Mouse (Mus musculus) layer of hippocampus, adult 9-11 months (tissue): ENCODE results near the gene Tmem91.

Experiments
- DNase-seq: peaks from one replicate; pipeline ENCODE4 v3.0.0; 2022

Tmem91 gene

DNA sequence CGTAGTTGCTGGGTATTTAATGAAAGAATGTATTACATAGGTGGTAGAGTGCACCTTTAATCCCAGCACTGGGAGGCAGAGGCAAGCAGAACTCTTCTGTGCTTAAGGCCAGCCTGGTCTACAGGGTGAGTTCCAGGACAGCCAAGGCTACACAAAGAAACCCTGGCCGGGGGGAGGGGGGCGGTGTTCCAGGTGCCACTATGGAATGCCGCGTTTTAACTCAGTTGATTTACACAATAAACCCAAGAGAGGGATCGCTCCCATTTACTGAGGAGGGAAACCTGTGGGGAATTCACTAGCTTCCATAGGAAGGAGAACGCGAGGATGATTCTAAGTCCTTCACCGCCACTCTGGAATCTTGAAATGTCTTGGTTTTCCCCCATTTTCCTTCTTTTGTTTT, 5.3 kb downstream of the Tmem91 start:
- DNase-seq = no peak

DNA sequence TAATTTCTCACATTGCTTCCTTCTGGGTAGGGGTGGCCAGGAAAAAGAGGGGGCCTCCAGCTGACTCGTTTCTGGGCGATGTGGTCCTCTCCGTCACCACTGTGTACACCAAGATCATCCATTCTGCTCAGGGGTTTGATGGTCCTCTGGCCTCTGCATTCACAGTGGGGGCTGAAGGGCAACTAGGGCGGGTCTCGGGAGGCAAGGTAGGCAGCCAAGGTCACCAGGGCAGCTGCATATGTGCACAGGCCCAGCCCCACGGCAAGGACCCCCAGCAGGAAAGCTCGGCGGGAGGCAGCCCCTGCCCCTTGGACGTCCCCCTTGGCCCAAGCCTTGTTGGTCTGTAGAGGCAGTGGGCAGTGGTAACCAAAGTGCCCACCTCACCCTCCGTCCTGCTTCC, 5.8 kb downstream of the Tmem91 start:
- no peak for DNase-seq

DNA sequence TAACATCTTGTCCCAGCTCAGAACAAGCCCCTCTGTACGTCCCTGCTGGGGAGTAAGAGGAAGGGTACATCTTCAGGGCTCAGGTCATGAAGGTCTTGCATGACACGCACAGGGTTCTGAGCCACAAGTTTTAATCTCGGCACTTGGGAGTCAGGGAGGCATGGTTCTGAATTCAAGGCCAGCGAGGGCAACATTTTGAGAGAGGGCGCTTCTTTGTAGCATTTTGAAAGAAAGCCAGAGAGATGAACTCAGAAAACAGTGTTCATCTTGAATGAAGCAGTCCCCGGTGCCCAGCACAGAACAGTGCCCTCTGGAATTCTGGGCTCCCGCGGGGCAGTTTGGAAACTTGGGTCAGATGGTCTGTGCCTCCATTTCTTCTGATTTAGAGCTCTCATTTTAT, 8.6 kb downstream of the Tmem91 start:
- no peak for DNase-seq

DNA sequence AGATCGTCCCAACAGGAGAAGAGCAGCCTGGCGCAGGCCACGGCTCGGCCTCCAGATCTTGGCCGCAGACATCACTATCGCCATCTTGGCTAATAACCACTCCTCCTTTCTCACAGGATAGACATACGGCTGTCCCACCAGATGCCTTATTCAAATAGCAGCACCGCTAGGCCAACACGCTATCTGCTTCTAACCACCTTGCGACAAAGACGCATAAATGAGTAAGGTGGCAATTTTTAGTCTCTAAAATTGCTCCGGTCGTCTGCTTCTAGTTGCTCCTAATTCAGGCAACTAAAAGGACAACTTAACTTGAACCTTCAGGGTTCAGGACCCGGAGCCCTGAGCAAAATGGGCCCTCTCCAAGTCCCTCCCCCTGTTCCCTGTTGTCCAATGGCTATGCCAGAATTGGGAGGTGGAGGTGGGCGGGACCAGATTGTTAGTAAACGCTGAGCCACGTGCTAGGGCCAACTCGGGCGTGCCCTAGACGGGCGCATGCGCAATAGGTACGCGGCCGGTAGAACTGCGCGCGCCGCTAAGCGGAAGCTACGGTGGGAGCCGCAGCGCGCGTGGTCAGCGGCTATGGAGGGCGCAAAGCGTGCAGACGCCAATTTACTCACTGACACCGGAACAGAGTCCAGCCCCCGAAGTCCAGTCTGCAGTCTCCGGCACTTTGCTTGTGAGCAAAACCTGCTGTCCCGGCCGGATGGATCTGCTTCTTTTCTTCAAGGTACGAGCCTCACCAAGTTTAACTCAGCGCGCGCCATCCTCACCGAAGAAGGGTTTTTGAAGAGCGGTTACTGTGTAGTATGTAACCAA, 16.1 kb downstream of the Tmem91 start, which contains the start of the genes Bckdha and Exosc5:
Gene Bckdha (minus strand): TSS at position 325 of the 816 bp plus-strand sequence.
Gene Exosc5 (plus strand): TSS at position 508 of the 816 bp plus-strand sequence.
- DNase-seq = peak; percentile 100

DNA sequence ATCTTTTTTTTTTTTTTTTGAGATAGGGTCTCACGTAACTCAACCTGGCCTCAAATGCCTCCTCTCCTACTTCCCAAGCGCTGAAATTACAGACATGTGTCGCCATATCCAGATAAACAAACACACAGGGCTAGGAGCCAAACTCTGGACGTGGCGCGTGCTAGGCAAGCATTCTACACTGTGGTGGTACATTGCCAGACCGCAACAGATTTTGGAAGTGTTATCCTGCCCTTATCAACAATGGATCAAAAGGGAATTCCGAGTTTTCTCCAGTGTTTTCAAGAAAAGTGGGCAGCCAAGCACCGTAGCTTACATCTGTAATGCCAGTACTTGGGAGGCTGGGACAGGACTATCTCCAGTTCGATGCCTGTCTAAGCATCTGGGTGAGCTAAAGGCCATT, 17.2 kb downstream of the Tmem91 start:
- no peak for DNase-seq

DNA sequence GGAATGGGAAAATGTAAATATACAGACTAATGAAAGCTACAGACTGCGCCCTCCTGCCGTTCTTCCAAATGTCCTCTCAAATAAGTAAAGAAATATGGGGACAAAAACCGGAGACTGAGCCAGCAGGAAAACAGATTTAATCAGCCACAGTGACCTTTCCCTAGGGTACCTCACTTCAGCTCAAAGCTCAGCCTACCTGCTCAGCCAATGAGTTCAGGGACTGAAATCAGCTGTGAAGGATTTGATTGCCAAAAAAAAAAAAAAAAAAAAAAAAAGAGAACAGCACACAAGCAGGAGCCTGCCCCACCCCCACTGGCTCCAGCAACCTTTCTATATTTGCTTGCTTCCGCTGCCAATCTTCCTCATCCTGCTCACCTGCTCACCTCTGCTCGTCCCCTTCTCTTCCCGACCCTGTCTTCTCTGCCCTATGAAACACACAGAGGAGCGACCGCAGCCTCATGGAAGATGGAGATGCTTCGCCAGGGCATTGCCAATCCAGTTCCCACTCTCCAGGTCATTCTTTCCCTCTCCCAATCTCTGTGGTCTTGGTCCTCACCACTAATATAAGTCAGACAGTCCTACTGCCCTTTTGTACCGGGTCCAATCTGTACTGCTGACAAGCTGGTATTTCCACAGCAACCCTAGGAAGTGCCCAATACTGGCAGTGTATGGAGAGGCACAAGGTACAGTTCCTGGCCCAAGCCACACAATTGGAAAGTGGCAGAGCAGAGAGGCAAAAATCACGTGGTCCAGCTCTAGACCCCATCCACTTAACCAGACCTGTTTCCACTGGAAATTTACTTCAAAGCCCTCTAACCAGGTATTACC, 19.2 kb downstream of the Tmem91 start:
- no peak for DNase-seq

DNA sequence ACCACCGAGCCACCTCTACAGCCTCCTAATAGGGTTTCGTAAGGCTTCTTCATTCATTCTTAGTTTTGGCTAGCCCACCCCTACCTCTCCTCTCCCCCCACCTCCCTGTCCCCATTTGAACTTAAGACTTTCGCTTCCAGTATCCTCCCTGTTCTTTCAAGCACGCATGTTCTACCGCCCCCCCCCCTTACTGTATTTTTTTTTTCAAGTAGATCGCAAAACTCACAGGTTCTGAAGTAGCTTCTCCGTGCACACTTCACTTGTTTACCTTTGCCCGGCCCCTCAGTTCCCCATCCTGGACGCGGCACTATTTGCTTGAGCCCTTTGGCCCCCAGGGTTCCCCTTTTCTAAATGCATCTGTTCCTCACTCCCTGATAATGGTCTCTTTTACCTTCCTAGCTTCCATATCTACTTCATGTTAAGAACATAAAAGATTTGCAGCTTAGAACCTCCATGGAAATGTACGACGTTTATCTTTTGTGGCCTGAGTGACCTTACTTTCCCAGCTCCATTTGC, 22.7 kb downstream of the Tmem91 start:
- DNase-seq = no peak

DNA sequence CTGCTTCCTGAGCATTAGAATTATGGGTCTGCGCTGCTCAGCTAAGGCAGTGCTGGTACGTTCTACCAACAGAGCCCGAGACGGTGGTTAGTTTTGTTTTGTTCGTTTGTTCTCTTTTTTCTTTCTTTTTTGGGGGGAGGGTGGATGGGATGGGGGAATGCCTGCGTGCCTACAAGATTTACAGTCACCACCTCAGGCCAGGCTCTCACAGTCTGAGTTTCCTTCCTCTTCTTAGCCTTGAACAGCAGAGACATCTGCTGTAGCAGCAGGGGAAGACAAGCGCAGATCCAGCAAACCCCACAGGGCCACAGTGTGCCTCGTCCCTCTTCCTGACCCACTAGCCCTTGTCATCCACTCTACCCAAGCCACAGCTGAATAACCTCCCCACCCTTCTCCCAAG, 23.7 kb downstream of the Tmem91 start:
- no peak for DNase-seq

DNA sequence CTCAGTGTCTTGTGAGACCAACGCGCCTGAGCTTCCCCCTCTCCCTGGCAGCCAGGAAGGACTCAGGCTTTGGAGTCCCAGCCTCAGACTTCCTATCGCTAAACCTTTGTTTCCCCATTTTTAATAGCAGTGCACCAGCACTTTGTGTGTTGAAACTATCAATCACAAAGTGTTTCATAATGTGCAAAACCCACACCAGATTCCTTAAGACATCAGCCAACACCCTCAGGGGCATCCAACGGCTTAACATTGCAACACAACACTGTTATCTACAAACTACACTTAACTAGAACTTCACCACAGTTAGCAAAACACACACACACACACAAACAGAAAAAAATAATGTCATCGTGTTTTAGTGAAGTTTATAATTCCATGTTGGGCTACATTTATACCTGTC, 25.1 kb downstream of the Tmem91 start:
- DNase-seq = no peak

DNA sequence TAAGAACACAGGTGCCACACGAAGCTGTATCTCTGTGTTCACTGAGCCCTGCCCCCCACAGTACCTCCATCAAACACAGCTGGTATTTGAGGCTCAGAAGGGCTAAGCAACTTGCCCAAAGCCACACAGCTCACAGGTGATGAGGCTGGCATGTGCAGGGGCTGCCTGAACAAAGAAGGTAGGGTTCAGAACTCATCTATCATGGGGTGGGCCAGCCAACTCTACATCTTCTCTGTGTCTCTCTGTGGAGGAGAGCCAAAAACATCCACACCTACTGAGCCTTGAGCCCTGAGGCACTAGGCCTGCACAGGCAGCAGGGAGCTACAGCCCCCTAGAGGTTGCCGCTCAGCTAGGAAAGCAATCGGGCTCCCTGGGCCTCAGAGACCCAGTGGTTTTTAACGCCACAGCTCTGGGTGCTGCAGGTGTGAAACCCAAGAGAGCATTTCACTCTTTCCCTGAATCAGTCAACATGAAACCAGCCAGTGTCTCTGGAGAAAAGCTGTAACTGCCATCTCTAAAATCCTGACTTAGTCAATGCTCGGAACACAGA, 27.3 kb downstream of the Tmem91 start:
- no peak for DNase-seq

DNA sequence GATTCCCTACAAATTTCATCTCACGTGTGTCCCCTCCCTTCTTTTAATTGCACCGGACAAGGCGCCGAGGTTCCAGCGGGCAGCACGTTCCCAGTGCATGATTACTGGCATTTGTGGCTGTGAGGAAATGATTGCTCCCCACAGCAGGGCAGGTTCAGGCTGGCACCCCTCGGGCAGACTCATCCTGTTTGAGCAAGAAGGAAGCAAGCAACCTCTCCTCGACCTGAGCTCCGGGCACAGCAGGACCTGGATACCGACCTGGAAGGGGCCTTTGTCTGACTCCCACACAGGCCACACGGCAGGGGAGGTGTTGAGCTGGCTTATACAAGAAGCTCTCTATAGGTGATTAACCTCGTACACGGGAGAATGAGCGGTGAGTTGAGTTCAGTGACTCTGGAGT, 29.9 kb downstream of the Tmem91 start:
- DNase-seq = no peak

DNA sequence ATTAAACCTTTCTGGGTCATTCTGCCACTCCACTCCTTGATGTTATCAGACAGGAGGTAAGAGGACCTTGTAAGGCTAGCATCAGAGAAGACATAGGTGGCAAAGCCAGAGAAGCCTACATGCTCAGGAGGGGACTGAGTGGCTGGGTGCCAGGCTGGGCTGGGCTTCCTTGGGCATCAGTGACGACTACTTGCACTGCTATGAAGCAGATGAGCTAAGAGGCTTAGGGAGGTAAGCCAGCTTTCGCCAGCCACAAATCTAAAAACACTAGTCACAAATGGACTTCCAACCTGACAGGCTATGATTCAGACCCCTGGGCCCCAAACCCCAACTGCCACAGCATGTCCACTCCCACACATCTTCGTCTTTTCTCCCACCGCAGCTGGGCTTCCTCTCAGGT, 30.3 kb downstream of the Tmem91 start:
- DNase-seq = no peak

DNA sequence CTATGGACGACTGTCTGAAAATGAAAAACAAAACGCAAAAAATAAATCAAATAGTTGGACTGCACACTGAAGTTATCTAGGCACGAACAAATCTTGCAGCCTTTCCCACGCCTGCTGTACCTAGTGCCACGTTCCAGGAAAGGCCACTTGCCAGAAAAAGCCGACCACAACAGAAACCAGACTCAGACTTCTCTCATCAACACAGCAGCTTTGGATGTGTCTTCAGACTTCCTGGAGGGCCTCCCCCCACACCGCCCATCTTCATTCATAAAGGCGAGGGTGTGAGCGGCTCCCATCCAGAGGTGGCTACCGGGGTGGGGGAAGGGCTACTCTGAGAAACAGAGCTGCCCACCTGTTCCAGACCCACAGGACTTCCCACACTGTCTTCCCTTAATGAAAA, 30.8 kb downstream of the Tmem91 start:
- no peak for DNase-seq

DNA sequence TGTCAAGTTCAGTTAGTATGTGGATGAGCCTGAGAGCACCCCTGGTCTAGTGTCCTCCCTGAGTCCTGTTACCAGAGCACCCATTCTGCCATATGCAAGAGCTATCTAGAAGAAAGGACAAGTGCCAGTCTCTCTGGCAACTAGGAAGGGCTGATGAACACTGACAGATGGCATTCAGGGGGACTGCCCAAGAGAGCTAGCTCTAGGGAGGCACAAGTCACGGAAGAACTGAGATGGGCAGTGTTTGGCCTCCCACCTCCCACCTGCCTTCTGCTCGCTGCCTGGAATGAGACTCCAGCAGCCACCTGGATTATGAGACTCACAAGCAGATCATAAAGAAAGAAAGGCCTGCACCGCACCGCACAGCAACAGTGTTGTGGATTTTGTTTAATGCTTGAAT, 35.2 kb downstream of the Tmem91 start:
- no peak for DNase-seq

DNA sequence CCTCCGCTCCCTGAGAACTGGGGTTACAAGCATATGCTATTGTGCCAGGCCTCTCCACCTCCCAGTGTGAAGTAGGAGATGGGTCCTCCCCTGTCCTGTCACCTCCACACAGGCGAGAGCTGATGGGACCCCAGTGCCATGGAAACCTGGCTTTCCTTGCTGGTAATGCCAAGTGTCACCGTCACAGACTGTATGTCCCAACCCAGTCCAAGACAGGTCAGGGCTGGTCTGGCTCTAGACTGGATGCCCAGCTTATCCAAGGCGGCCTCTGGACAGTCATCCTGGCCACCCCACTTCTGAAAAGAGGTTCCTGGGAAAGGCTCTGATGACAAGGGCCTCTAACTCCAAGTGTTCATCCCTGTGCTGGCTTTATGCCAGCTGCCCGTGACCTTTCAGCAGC, 37.9 kb downstream of the Tmem91 start:
- DNase-seq = no peak

DNA sequence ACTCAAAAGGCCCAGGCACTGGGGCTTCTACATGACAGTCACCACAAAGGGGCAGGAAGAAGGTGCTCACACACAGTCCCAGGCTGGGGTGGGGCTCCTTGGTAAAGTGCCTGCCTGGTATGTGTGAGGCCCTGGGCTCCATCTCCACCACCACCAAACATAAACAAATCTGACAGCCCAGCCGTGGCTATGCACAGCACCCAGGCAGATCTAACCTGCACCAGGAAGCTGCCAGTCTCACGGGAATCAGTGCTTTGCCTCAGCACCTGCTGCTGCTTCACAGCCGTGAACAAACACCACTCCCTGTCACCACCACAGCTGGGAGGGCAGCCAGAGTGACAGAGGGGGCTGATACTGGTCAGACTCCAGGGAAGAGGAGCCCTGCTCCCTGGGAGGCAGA, 38.6 kb downstream of the Tmem91 start:
- DNase-seq = no peak

DNA sequence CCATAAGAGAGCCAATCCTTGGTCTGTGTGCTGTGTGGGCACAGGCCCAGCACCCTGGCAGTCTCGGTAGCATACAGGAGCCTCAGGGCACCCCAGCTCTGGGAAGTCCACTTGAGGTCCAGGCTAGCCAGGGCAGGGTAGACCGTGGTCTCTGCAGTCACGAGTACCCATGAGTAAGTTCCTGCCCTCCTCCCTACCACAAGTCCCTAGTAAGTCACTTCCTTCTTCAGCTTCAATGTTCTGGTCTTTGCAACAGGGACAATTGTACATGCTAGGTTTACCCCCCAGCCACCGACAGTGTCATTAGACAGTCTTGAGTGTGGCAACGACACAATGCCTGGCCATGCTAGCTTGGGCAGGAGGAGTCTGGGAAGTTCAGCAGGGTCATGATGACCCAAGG, 42.3 kb downstream of the Tmem91 start:
- peak; percentile 62 for DNase-seq

DNA sequence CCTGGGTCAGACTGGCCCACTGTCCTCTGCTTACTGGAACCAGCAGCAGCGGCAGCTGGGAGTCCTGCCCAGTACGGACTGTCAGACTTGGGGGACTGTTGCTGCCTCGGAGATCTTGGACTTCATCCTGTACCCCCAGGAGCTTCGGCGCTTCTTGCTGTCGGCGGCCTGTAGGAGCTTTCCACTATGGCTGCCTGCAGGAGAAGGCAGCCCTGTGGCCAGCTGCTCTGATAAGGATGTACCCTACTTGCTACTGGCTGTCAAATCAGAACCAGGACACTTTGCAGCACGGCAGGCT, 46.7 kb downstream of the Tmem91 start:
- DNase-seq = no peak

DNA sequence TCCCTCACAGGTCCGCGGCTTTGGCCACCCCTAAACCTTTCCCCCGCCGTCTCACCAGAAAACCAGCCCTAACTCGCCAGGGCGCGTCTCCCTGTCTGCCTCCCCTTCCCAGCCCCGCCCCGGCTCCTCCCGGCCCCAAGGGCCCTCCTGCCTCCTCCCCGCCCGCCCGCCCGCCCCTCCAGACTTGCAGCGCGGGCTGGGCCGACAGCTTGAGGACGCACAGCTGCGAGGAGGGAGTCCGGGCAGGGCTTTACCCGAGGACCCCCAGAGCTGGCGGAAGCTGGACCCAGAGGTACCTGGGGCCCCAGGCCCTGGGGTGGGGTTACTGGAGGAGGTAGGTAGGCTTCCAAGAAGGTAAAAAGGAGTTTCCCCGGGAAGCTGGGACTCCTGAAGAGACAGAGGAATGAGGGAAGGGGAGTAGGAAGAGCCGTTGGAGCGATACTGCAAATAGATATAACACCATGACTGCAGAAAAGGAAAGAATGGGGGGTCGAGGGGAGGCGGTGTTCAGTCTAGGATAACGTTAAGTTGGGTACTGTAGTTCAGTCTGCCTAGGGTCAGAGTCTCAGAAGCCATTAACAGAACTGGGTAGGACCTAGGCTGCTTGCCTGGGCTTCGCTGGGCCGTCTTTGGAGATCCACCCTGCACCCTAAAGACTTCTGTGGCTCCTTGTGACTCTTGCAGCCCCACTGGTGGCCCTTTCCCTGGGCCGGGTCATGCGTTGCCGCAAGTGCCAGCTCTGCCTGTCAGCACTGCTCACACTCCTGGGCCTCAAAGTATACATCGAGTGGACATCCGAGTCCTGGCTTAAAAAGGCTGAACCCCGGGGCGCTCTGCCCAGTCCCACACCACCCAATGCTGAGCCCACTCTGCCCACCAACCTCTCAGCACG, 47.3 kb downstream of the Tmem91 start:
- DNase-seq = no peak

DNA sequence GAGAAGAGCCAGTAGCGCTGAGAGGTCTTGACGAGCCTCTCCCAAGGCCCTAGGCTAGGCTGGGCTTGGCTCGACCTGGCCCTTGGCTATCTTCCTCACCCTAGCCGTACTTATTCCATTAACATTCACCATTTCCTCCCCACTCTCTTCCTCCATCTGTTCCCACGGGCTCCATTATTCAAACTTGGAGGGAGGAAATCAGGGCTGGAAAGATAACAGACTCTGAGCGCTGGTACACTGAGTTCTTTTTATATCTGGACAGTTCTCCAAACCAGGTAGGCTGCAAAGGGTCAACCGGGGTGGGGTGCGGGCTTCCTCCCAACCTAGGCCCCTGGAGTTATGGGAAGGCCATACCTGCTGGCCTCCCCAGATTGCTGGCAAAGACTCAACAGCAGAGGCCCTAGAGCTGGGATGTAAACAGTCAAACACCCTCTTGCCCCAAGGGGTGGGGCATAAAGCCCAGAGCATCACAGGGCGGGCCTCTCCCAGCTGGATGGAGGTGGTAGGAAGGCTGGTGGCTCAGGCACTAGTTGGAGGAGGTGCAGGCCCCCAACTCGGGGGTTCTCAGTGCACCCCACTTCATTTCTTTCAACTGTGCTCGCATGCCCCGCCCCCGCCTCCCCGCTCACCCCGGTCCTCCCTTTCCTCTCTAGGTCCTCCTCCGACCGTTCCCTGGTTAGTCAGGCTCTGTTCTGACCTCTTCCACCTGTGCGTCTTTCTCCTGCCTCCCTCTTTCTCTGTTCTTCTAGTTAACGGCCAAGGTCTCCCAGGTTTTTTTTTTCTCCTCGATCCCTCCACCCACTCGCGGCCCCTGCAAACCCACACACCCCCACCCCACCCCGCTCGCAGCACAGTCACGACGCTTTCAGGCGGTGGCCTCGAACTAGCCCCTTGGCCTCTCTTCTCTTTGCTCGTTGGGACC, 48.2 kb downstream of the Tmem91 start, which contains the start of gene B3gnt8:
Gene B3gnt8 (plus strand): TSS at position 146 of the 922 bp plus-strand sequence.
- no peak for DNase-seq

DNA sequence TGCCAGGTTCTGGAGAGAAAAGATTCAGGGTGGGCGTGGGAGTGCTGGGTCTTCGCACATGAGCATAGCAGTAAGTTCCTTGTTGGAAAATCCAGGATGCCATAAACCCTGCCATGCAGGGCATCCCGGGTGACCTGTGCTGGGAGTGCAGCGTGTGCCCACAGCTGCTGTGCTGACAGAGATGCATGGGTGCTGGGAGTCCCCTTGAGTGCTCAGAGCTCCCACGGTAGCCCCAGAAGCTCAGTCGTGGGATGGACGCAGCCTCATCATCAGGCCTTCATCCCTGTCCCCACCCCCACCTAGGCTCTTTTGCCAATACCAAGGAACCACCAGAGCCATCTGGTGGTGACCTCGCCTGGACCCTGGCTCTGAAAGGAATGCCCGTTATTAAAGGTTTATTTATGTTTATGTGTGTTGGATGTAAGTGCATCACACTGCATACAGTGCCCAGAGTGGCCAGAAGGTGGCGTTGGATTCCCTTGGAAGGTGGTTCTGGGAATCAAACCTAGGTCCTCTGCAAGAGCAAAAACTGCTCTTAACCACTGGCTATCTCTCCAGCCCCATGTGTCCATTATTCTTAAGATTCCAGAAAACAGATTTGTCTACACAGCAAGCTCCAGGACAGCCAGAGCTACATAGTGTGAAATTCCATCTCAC, 49.2 kb downstream of the Tmem91 start:
- DNase-seq = no peak
